Mouse (Mus musculus) myocyte (in vitro differentiated cells): Measurements from ENCODE around the gene Acer2.

Experiments
- E2F4 ChIP-seq: IDR thresholded peaks from one replicate; pipeline ENCODE4 v1.6.1; 2011; ENCODE audit warnings: mild to moderate bottlenecking, control low read depth, moderate library complexity; ENCODE audit not compliant: insufficient read depth
- MAX ChIP-seq: IDR thresholded peaks from one replicate; pipeline ENCODE4 v1.6.1; 2011; ENCODE audit warnings: low read depth, mild to moderate bottlenecking, control low read depth
- MYOD1 ChIP-seq, 3 experiments: IDR thresholded peaks; one replicate each; pipeline ENCODE4 v1.6.1; 2011; ENCODE audit warnings: control low read depth in 2 of 3, low read depth in 2 of 3, mild to moderate bottlenecking in 2 of 3, moderate library complexity in 1 of 3; ENCODE audit not compliant: insufficient read length in 2 of 3, control insufficient read depth in 1 of 3
- MYOG ChIP-seq, 3 experiments: IDR thresholded peaks; one replicate each; pipeline ENCODE4 v1.6.1; 2011; ENCODE audit warnings: control low read depth in 2 of 3, low read depth in 2 of 3, mild to moderate bottlenecking in 2 of 3; ENCODE audit not compliant: insufficient read length in 2 of 3, control insufficient read depth in 1 of 3, insufficient read depth in 1 of 3
- POLR2A ChIP-seq: IDR thresholded peaks from one replicate; pipeline ENCODE4 v1.6.1; 2011; ENCODE audit warnings: low read depth, mild to moderate bottlenecking, control low read depth, moderate library complexity; ENCODE audit not compliant: insufficient read length
- TCF3 ChIP-seq: IDR thresholded peaks from one replicate; pipeline ENCODE4 v1.6.1; 2011; ENCODE audit warnings: low read depth, control low read depth; ENCODE audit not compliant: insufficient read length

DNA sequence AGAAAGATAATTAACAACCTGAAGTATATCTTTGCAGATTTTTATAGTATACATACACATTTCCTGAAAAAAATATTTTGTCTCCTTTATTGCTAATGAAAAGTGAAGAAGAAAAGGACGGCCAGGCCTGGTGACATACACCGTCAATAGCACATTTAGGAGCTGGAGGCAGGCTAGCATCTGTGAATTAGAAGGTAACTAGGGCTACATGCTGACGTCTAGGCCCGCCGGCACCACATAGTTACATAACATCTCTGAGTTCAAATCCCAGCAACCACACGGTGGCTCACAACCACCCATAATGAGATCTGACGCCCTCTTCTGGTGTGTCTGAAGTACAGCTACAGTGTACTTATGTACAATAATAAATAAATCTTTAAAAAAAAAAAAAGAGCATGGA lies 38.6 kb downstream of the Acer2 start:
- TF ChIP-seq E2F4 (no peak), POLR2A (no peak), MAX (no peak), TCF3 (no peak), MYOD1 (IDR thresholded peaks at IDR 0.05; ENCODE audit: control insufficient read depth in 1 of 3, insufficient read length in 2 of 3, low read depth in 2 of 3) (no peak), MYOG (IDR thresholded peaks at IDR 0.05; ENCODE audit: control insufficient read depth in 1 of 3, insufficient read depth in 1 of 3, insufficient read length in 2 of 3, low read depth in 2 of 3) (no peak)
